Mouse (Mus musculus) gastrocnemius, postnatal 4 days (tissue): Measurements from ENCODE around the gene F5. TPM values are rescaled to one million over a fixed set of nuclear protein-coding genes. Genes with fewer than 3 reads are reported as not detected.
"Not testable (repeated sequence)": the region's sequence is repeated elsewhere in the genome, so short reads cannot be mapped to it uniquely, and the experiment has no call there.

Experiments used
- DNase-seq, 2 experiments: peaks; one replicate each; pipeline ENCODE4 v3.0.0; 2021 to 2022; ENCODE audit warnings: low spot score in 2 of 2, mixed read lengths in 2 of 2
- total RNA-seq, 2 experiments: library from RNA; stranded (reverse); gene quantifications; 2 replicates each; pipeline ENCODE4 v1.2.3; 2021

F5 gene
- total RNA-seq, 2 experiments from 2014 or later = 0.32 to 0.80 TPM

GRCm38 (mm10) chr1:164231937-164232570 lies 80.4 kb downstream of the F5 start:
- DNase-seq = not testable (repeated sequence)

DNA sequence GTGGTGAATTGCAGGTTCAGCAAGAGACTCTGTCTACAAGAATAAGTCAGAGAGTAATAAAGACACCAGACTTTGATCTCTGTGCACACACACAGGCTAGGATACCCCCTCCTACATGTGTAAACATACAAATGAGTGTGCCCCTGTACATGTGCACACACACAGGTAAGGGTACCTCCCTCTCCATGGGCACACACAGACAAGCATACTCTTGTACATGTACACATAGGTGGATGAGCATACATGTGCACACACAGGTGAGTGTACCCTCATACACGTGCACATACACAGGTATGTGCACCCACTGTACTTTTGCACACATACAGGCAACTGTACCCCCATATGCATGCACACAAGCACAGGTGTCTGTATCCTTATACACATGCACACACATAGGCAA lies 81.8 kb downstream of the F5 start:
- DNase-seq = no peak

DNA sequence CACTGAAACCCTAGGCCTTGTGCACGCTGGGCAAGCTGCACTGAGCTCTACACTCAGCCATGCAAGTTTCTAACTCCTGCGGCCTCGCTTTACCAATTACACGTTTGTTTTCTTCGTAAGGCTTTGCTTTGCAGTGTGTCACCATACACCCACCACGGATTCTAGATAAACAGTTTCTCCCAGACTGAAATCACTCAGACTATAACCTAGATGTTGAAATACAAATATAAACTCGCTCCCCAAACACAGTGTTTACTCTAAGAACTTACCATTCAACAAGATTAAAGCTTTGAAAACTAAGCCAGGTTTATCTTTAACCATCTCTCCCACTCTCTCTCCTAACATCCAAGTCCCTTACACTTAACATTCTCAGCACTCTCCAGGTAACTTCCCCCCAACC lies 83.4 kb downstream of the F5 start:
- DNase-seq = no peak

GRCm38 (mm10) chr1:164236078-164236477 lies 84.4 kb downstream of the F5 start:
- DNase-seq = no peak

GRCm38 (mm10) chr1:164241494-164241893 lies 89.9 kb downstream of the F5 start:
- no peak for DNase-seq

- DNase-seq = no peak
These were observed 91.2 kb downstream of the F5 start for GRCm38 (mm10) chr1:164242809-164243208.

DNA sequence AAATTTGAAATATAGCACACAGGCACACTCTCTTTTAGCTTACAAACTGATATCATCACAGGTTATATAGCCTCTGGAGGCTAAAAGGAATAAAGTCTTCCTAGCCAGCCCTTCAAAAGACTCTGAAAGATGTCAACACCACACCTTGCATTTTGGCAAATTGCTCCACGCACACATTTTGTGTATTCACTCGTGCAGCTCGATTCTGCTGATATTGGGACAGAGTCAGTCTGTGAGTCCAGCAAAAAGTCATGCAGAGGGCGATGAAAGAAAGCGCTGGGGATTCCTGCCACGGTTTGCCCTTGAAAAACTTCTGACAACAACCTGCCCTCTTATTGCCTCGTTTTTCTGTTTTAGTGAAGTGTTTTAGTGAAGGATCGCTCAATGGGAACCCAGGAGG lies 95.8 kb downstream of the F5 start:
- no peak for DNase-seq

GRCm38 (mm10) chr1:164247971-164248370 lies 96.3 kb downstream of the F5 start:
- no peak for DNase-seq

GRCm38 (mm10) chr1:164248465-164249331 lies 97.1 kb downstream of the F5 start, which contains the start of gene Slc19a2:
Gene Slc19a2 (plus strand): TSS chr1:164249046.
- DNase-seq = peak; percentile 98 to 99

- DNase-seq = no peak
These were observed 97.7 kb downstream of the F5 start for GRCm38 (mm10) chr1:164249332-164249711.

DNA sequence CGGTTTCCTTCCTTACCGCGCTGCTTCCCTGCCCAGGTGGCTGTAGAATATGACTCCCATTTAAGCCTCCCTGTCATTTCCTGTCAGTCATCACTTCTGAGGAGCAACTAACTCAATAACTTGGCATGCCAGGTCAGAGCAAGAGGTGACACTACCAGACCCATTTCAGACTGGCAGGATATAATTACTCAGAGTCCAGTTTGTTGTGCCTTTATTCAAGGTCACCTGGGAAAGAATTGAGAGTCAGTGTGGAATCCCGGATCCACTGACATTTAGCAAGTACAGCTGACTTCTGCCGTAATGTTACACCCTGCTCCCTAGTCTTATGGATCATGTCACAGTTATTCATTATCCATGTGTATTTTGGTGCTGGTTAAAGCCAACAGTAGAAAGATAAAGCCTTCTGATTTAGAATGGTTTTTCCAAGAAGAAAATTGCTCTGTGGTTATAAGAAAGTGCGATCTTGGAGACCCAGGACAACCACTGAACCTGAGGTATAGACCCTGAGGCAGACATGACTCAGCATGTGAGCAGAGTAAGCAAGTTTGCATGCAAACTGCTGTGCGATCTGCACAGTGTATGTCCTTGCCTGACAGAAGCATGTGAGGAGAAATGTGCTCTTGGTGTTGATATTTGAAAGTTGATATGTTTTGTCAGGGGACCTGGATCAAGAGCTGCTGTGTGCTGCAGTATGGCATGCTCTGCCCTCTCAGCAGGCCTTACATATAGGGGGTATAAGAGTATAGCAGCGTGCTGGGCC lies 98.9 kb downstream of the F5 start:
- no peak for DNase-seq

- no peak for DNase-seq
These were observed 99.8 kb downstream of the F5 start for GRCm38 (mm10) chr1:164251438-164251837.

DNA sequence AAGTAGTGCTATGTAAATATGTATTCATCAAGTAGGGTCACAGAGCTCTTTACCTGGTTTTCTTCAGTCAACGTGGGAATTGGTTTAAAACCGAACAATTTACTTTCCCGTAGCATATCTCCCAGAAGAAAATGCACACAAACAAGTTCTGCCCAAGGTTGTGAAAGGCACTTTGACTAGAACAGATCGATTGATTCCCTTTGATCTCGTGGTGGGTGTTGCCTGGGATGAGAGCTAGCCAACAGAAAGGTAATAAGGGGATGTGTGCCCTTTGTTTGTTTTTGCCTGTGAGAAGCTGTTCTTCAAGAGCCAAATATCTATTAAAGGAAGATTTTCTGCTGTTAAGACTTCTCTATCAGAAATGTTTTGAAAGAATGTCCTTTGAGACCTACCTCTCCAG lies 100.9 kb downstream of the F5 start:
- no peak for DNase-seq

DNA sequence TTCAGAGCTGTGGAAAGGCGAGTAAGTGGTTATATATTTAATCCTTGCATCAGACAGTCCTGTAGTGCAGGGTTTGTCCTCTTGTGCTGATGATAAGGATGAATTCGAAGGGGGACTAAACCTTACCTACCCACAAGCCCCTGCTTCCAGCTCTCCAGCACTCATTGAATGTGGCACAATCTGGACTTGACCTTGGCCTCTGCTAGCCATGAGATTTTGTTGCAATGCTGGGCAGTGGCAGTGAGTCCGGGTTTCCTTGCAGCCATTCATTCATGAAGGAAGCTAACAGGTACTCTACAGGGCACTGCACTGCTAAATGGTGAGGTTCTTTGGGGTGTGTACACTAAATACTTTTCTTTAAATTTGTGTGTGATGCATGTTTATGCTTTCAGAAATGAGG lies 103.2 kb downstream of the F5 start:
- DNase-seq = no peak

GRCm38 (mm10) chr1:164260171-164261028 lies 108.8 kb downstream of the F5 start:
- DNase-seq = no peak

- DNase-seq = no peak
These were observed 109.9 kb downstream of the F5 start for GRCm38 (mm10) chr1:164261553-164261952.

Other genes with a start within 250 kb of the F5 start
- gene Scyl3, start 222.7 kb upstream of the F5 start, total RNA-seq = 10 to 100 TPM in 1 of 2 experiments, 1 to 10 TPM in 1; 7.7 to 11.3 TPM
- gene BC055324, start 157.0 kb upstream of the F5 start, total RNA-seq = 1 to 10 TPM; 4.3 to 6.0 TPM
- 1 to 10 TPM; 2.7 to 3.9 TPM for gene Mettl18, start 156.9 kb upstream of the F5 start, total RNA-seq
- gene Sele, start 103.6 kb upstream of the F5 start, total RNA-seq = under 1 TPM; 0.08 to 0.17 TPM
- gene Sell, start 89.9 kb upstream of the F5 start, total RNA-seq = under 1 TPM; 0.39 to 0.56 TPM
- 1 to 10 TPM in 1 of 2 experiments, under 1 TPM in 1; 0.81 to 1.5 TPM for gene Selp, start 36.6 kb upstream of the F5 start, total RNA-seq
- gene Slc19a2, start 97.2 kb downstream of the F5 start, total RNA-seq = 1 to 10 TPM; 2.7 to 2.9 TPM
- 1 to 10 TPM; 5.6 to 5.8 TPM for gene Ccdc181, start 123.7 kb downstream of the F5 start, total RNA-seq
- 1 to 10 TPM; 7.7 to 8.5 TPM for gene Nme7, start 152.3 kb downstream of the F5 start, total RNA-seq
- gene Blzf1, start 155.7 kb downstream of the F5 start, total RNA-seq = 10 to 100 TPM; 24.5 to 31.2 TPM